Mouse (Mus musculus) natural killer cell, adult 2 months (primary cell): ENCODE measurements around the gene Gucy1b2.

ENCODE experiments used
- DNase-seq, 2 experiments: peaks; one replicate each; pipeline ENCODE4 v3.0.0; 2022; ENCODE audit warnings: low spot score in 2 of 2

The Gucy1b2 gene

DNA sequence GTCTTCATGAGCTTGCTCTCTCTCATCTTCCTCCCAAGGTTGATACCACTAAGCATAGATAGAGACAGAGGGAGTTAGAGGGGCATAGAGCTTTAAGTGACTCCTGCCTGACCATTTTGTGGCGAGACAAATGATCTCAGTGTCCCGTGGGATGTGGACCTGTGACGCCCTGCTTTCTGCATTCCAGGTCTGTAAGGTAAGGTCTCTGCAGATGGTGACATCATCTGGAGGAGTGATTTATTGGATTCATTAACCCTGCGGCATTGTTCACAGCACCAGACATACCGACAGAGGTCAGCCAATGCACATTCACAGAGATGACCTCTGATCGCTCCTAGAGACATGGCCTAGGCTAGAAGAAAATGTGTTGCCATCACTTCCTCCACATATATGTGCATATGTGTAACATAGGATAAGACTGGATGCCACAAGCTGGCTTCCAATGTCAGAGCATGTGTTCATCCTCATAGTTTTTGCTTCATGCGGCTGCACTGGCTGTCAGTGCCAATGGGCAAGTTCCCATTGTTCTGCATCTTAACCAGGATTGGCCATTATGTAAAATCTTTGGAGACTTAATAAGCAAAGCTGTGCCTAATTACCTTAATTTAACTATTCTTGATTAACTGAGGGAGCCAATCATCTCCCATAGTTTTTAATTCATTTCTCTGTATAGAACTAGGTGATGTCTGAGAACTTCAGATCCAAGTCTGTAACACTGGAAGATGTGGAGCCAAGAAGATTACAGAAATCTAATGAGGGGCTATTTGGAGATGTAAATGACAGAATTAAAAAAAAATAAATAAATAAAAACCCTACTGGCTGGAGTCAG is 9.5 kb downstream of the Gucy1b2 start:
- DNase-seq, result no peak

GRCm38 (mm10) chr14:62443840-62444430 is 12.2 kb downstream of the Gucy1b2 start:
- DNase-seq, result no peak

DNA sequence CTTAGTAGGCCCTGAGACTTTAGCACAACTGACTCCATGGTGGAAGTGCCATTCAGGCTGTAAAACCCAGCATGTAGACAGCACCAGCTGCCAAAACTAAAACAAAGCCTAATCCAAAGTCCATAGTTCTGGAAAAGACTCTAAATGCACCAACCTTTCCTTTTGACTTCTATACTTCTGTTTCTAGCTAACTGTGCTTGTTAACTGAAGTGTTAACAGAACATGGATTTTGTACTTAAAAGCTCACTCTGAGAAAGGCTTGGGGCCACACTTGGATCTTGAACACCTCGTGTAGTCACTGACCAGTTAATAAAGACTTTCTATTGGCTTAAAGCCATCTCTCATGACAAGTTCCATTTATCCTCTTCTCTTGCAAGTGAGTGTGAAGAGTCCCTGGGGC is 13.1 kb downstream of the Gucy1b2 start:
- no peak for DNase-seq

DNA sequence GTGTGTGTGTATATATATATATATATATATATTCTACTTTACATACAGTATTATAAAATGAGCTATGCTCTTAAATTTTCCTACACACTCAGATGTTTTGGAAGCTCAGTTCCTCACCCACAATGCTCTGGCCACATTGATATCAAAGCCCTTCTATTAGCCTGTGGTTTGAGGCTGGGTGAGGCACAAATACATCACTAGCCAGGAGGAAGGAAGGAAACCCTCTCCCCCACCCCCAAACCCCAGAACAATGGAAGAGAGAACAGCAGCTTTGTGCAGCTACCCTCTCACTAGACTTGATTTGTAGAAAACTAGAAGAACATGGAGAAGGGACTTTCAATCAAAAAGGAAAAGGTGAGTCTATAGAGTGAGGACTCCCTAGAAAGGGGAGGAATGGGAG is 16.1 kb downstream of the Gucy1b2 start:
- DNase-seq, result no peak

DNA sequence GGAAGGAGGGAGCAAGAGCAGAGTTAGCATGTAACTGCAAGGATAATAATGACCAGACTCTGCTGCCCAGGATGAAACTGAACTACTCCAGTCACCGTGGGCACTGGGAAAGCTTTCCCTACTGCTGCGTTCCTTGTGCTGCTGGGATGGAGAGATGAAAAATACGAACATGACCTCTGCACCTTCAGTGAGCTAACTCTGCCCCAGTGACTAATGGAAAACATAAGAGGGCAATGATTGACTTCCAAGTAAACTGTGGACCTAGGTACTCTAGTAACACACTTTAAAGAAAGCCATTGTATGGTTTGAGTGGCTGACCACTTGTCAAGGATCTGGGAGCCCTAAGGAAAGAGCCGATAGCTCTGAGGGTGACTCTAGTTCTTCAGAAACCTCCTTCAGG is 17.9 kb downstream of the Gucy1b2 start:
- no peak for DNase-seq

DNA sequence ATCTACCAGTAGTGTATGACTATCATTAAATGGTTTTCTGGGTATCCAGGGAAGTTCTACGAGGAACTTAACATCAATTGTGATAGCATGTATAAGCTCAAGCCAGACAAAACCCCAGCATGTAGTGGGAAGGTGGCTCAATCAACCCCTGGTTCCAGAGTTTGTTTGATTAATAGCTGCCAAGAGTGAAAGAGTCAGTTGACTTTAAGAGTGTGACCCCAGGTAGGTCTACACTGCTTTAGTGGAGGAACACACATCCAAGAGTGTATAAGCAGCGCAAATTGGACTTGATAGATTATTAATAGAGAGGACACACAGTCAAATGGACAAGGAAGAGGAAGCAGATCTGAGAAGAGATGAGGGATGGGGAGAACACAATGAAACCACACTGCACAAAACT is 18.3 kb downstream of the Gucy1b2 start:
- no peak for DNase-seq

- DNase-seq, result peak in 1 of 2 experiments; percentile 2
Measured at GRCm38 (mm10) chr14:62425277-62425691, 30.8 kb downstream of the Gucy1b2 start.

- DNase-seq, result no peak
Measured at GRCm38 (mm10) chr14:62422265-62422664, 33.8 kb downstream of the Gucy1b2 start.

DNA sequence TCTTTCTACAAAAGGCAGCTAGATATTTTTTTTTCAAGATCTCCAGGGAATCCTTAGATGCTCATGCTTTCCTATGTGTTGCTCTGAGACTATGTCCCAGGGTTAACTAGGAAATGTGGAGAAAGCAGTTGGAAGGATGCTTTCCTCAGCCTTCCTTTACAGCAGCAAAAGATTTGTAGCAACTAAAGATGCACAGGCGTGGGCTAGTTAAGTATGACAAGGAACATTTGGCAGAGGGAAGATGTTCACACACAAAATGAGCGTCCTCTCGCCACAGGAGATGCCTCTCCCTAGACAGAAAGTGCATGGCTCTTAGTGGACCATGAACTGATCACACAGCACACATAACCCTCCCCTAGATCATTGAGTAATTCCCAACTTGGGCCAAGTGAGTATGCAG is 38.6 kb downstream of the Gucy1b2 start:
- DNase-seq, result no peak

- DNase-seq, result no peak
Measured at GRCm38 (mm10) chr14:62416742-62417134, 39.4 kb downstream of the Gucy1b2 start.

GRCm38 (mm10) chr14:62416007-62416741 is 39.9 kb downstream of the Gucy1b2 start:
- no peak for DNase-seq

GRCm38 (mm10) chr14:62395346-62395745 is 60.7 kb downstream of the Gucy1b2 start:
- DNase-seq, result no peak

GRCm38 (mm10) chr14:62392754-62393153 is 63.3 kb downstream of the Gucy1b2 start:
- no peak for DNase-seq

DNA sequence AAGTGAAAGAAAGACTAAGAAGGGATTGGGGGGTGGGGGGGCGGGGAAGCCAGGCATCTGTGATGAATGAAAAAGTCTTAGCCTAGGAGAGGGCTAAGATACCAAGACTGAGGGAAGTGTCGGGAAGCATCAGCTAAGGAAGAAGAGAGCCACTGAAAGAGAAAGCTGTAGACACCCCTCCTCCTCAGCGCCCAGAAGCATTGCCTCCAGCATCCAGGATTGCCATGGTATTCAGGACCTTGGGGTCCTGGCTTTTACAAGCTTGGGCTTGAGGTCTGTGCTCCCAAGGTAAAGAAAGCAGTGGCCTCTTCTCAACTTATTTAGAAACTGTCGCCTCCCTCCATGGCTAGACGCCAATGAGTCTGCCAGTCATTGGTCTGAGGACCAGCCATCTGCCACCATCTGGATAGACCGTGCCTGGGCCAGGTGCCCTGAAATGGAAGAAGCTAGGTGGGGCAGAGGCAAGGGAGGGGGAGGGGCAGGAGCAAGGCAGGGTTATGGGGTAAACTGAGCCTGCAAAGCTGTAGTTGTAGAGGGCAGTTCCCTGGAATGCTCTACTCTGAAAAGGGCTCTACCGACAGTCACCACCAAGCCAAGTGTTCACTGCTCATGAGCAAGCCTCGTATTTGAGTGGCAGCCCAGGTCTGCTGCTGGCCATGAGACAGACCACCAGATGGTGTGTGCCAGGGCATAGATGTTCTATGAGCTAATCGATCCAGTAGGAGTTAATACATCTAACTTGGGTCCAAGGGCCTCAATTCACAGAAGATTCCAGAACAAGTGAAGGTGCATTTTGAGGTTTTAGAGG is 66.2 kb downstream of the Gucy1b2 start:
- DNase-seq, result no peak

DNA sequence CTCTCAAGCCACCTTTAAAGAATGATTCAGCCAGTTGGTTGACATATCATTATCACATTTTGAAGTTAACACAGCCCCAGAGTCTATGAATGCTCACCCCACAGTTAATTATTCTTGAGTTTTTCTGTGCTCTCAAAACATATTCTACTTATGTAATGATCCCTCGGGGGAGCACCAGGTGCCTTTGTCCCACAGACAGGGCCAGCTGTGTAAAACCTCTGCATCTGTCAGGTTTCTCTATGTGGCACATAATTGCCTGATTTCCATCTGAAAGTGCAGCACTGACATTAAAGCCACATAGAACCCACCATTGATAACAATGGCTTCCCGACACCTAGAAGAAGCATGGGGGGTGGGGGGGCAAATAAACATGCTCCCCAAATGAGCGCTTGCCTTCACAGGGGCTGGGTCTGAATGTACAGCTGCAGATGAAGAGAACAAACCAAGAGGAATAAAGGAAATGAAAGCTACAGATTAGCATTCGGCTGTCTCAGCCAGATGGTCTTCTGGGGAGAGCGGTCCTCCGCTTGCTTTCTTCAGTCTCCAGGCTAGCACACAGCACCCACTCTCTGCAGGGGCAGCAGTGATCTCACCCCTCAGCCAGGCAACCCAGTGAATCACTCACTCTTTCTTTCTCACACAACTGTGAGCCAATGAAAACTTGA is 66.9 kb downstream of the Gucy1b2 start:
- no peak for DNase-seq

DNA sequence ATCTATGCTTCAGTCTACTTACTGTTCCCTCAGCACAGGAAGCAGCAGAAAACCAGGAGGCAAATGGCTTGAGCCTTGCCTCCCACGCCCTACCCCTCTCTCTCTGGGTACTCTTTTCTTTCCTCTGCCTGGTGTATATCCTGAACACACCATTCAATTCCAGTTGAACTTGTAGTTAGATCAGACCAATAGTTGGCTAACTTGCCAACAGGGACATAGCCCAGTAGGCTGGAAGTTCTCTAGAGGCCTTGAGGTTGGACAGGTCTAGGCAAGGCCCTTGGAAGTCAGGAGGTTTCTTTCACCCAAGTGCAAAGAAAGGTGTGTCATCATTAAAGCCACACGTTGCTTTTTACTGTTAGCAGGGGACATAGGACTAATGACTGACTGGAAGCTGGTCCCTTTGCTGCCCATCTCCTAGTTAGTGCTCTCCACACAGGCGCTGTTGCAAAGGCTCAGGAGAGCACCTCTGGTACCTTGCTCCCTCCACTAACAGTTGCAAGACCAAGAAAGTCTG is 72.2 kb downstream of the Gucy1b2 start:
- DNase-seq, result no peak

DNA sequence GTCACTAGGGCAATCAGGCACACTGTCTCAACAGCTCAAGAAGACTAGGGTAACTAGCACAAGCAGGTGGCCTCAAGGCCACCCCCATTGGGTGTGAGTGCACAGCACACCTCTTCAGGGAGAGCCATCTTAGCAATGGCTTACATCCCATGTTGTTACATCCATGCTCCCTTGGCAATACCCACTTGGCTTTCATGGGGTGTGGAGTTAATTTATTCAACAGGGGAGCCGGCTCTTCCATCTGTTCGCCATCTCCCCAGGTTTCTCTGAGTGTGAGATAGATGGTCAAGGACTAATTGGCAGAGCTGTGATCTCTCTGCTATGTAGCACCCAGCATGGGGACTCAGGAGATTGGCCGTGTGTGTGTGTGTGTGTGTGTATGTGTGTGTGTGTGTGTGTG is 73.0 kb downstream of the Gucy1b2 start:
- DNase-seq, result no peak

GRCm38 (mm10) chr14:62380606-62381005 is 75.5 kb downstream of the Gucy1b2 start:
- DNase-seq, result no peak

- DNase-seq, result no peak
Measured at GRCm38 (mm10) chr14:62379391-62379790, 76.7 kb downstream of the Gucy1b2 start.

GRCm38 (mm10) chr14:62376115-62376514 is 80.0 kb downstream of the Gucy1b2 start:
- DNase-seq, result no peak

DNA sequence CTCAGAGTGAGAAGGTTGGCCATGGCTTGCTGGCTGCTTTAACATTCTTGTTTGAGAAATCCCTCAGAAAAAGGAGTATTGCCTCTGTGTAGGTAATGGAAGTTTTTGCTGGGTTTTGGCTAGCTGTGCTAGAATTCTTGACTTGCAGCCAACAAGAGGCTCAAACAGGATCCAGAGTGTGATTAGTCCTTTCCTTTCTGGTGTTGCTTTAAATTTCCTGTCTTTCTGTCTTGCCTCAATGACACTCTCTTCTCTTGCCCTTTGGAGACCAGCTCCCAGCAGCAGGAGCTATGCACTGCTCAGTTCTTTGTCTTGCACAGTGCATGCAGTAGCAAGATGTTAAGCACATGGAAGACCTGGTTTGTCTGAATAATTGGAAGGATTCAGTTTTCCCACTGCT is 80.4 kb downstream of the Gucy1b2 start:
- no peak for DNase-seq
